ENCODE assay signal across 10 mouse cellular contexts in the genomic region with DNA sequence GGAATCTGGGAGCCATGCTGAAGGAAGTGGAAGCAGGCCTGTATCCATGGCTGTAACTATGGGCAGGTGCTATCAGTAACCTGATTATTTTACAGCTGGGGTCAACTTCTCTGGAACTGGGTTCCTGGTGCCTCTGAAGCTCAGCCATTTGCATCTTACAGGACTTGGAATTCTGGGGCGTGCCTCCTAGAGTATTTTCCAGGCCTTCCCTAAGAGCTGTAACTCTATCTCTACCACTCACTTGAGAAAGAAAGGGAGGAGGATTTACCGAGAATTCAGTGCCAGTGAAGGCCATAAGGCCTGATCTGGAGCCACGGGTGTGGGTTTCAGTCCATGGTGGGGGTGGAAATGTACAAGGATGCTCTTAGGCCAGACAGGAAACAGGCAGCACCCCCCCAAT. TPM values are rescaled to one million over a fixed set of nuclear protein-coding genes. Genes with fewer than 3 reads are reported as not detected.
DNase-seq lines count a peak whose midpoint lies in the region; ATAC-seq and TF ChIP-seq lines count a peak whose summit lies in the region.
"Had no signal": no experiment of that assay in that cellular context is flagged by ENCODE, and none has a peak within 500 bp of the region (broad histone marks: within the 10 kb centered on the region; RNA-seq: fewer than 3 reads in every experiment).

No protein-coding gene starts in this region.

- peak; percentile 79 for DNase-seq in kidney, postnatal 0 days (ENCODE audit: low spot score)
- no peak for DNase-seq in kidney, postnatal 36 days
- DNase-seq in adrenal gland, adult 2 months: no peak
- DNase-seq in right cerebral cortex, postnatal 25 days: no peak
- DNase-seq in spleen, adult 18-20 months: no peak
- DNase-seq: liver, embryonic 13.5 days had no signal

- H3K9me3 ChIP-seq in kidney, postnatal 0 days (replicated peaks; ENCODE audit: low read length): no peaks in the 10 kb centered on the region
- H3K9me3 ChIP-seq in forebrain, embryonic 12.5 days: no peaks in the 10 kb centered on the region
- no peaks in the 10 kb centered on the region for H3K9me3 ChIP-seq in intestine, embryonic 16.5 days (ENCODE audit: control insufficient read depth, low read length)
- H3K9me3 ChIP-seq in neural tube, embryonic 14.5 days (ENCODE audit: control insufficient read depth, low read length): no peaks in the 10 kb centered on the region
- H3K9me3 ChIP-seq: liver, embryonic 13.5 days had no signal

- WGBS in kidney, postnatal 0 days: 19% methylated on average over 3 of the region's 3 CpGs
- 47% methylated on average over 3 of the region's 3 CpGs for WGBS in forebrain, embryonic 12.5 days
- WGBS in intestine, embryonic 16.5 days: 31% methylated on average over 3 of the region's 3 CpGs
- 23% methylated on average over 3 of the region's 3 CpGs for WGBS in neural tube, embryonic 14.5 days

- no peak overlapping the region for H3K4me2 ChIP-seq in kidney, postnatal 0 days (ENCODE audit: low read length)
- H3K4me2 ChIP-seq in forebrain, embryonic 12.5 days: peak overlapping the region; percentile 85; the same call in 1 of the 2 replicates
- H3K4me2 ChIP-seq in intestine, embryonic 16.5 days (ENCODE audit: low read depth, low read length): peak overlapping the region; percentile 98
- peak overlapping the region; percentile 79; the same call in 1 of the 2 replicates for H3K4me2 ChIP-seq in neural tube, embryonic 14.5 days (ENCODE audit: low read depth, low read length)
- H3K4me2 ChIP-seq: liver, embryonic 13.5 days had no signal

- H3K9ac ChIP-seq in kidney, postnatal 0 days (ENCODE audit: low read depth, low read length): peak overlapping the region; percentile 23; the same call in 1 of the 2 replicates
- no peak overlapping the region; the same call in 1 of the 2 replicates for H3K9ac ChIP-seq in forebrain, embryonic 12.5 days
- peak overlapping the region; percentile 97 for H3K9ac ChIP-seq in intestine, embryonic 16.5 days (ENCODE audit: low read depth, low read length)
- H3K9ac ChIP-seq in neural tube, embryonic 14.5 days (replicated peaks; ENCODE audit: low read depth, low read length): peak overlapping the region; percentile 9; the same call in 1 of the 2 replicates
- H3K9ac ChIP-seq: liver, embryonic 13.5 days had no signal

- H3K27me3 ChIP-seq in kidney, postnatal 0 days (ENCODE audit: insufficient read depth, low read length): no peaks in the 10 kb centered on the region
- H3K27me3 ChIP-seq in forebrain, embryonic 12.5 days: no peaks in the 10 kb centered on the region
- no peaks in the 10 kb centered on the region for H3K27me3 ChIP-seq in intestine, embryonic 16.5 days (replicated peaks; ENCODE audit: control insufficient read depth, insufficient read depth, low read length)
- H3K27me3 ChIP-seq in neural tube, embryonic 14.5 days (ENCODE audit: control insufficient read depth, insufficient read depth, low read length): no peaks in the 10 kb centered on the region

- peaks cover 47% of the 10 kb centered on the region for H3K4me1 ChIP-seq in kidney, postnatal 0 days (replicated peaks; ENCODE audit: insufficient read depth, low read length)
- H3K4me1 ChIP-seq in forebrain, embryonic 12.5 days: peaks cover 72% of the 10 kb centered on the region
- peaks cover 64% of the 10 kb centered on the region for H3K4me1 ChIP-seq in intestine, embryonic 16.5 days (ENCODE audit: control insufficient read depth, insufficient read depth, low read length)
- H3K4me1 ChIP-seq in neural tube, embryonic 14.5 days (ENCODE audit: control insufficient read depth, insufficient read depth, low read length): peaks cover 51% of the 10 kb centered on the region

- H3K27ac ChIP-seq in kidney, postnatal 0 days: peak overlapping the region; percentile 82
- H3K27ac ChIP-seq in forebrain, embryonic 12.5 days: peak overlapping the region; percentile 96; the same call in 1 of the 2 replicates
- H3K27ac ChIP-seq in intestine, embryonic 16.5 days (ENCODE audit: low read length): peak overlapping the region; percentile 100
- no peak overlapping the region for H3K27ac ChIP-seq in neural tube, embryonic 14.5 days (ENCODE audit: low read depth, low read length)
- H3K27ac ChIP-seq: liver, embryonic 13.5 days had no signal

- ATAC-seq in kidney, postnatal 0 days (replicated peaks; ENCODE audit: low FRiP score, low read depth): no peak
- ATAC-seq in forebrain, embryonic 12.5 days (ENCODE audit: low FRiP score): no peak
- peak; percentile 20 for ATAC-seq in intestine, embryonic 16.5 days
- no peak for ATAC-seq in neural tube, embryonic 14.5 days (ENCODE audit: low read depth)
- ATAC-seq: inflammation-experienced regulatory T-cells, adult 6 months had no signal

- no peak for TF ChIP-seq CTCF in kidney, postnatal 0 days (IDR thresholded peaks at IDR 0.05; ENCODE audit: low read depth)

- no peaks in the 10 kb centered on the region for H3K36me3 ChIP-seq in kidney, postnatal 0 days (ENCODE audit: insufficient read depth, low read length)
- no peaks in the 10 kb centered on the region for H3K36me3 ChIP-seq in forebrain, embryonic 12.5 days (replicated peaks)
- H3K36me3 ChIP-seq in intestine, embryonic 16.5 days (ENCODE audit: control insufficient read depth, insufficient read depth, low read length): no peaks in the 10 kb centered on the region
- no peaks in the 10 kb centered on the region for H3K36me3 ChIP-seq in neural tube, embryonic 14.5 days (ENCODE audit: control insufficient read depth, insufficient read depth, low read length)

- H3K4me3 ChIP-seq in kidney, postnatal 0 days (replicated peaks; ENCODE audit: low read depth, low read length): no peak overlapping the region
- peak overlapping the region; percentile 88; the same call in 1 of the 2 replicates for H3K4me3 ChIP-seq in forebrain, embryonic 12.5 days (replicated peaks)
- H3K4me3 ChIP-seq in intestine, embryonic 16.5 days (ENCODE audit: low read length): peak overlapping the region; percentile 99
- no peak overlapping the region for H3K4me3 ChIP-seq in neural tube, embryonic 14.5 days (ENCODE audit: low read depth, low read length)
- H3K4me3 ChIP-seq: liver, embryonic 13.5 days had no signal

RNA-seq across cellular contexts. Expression of a gene that starts 51.4 kb away (rescaled TPM):
- polyA plus RNA-seq in kidney, postnatal 0 days (2015; fragmentation: Nextera tagmentation; extraction: Ambion mirVana): not detected in 2 replicates
- not detected in 2 replicates for polyA plus RNA-seq in forebrain, embryonic 12.5 days (2016; fragmentation: Nextera tagmentation; extraction: Ambion mirVana)
- not detected in 2 replicates for polyA plus RNA-seq in intestine, embryonic 16.5 days (2015; fragmentation: Nextera tagmentation; extraction: Ambion mirVana)
- polyA plus RNA-seq in neural tube, embryonic 14.5 days (2014; fragmentation: Nextera tagmentation; extraction: Ambion mirVana): not detected in 2 replicates
- total RNA-seq in adrenal gland, adult 2 months (2021): not detected
- not detected in 2 replicates for polyA plus RNA-seq in adrenal gland, adult 2 months (2012; rRNA removed)
- polyA plus RNA-seq: inflammation-experienced regulatory T-cells, adult 6 months; liver, embryonic 13.5 days had no signal

Comparison
In these comparisons a context has a peak if more than half of its experiments do, and no peak if none do; other contexts are left out.
1. H3K4me3 ChIP-seq: peak in forebrain, embryonic 12.5 days (single experiment) and intestine, embryonic 16.5 days (single experiment); none in kidney, postnatal 0 days (single experiment) and neural tube, embryonic 14.5 days (single experiment).